Mouse (Mus musculus): ENCODE data around the gene Pgbd5.
"Not testable (repeated sequence)": the region's sequence is repeated elsewhere in the genome, so short reads cannot be mapped to it uniquely, and the experiment has no call there.

The Pgbd5 gene

DNA sequence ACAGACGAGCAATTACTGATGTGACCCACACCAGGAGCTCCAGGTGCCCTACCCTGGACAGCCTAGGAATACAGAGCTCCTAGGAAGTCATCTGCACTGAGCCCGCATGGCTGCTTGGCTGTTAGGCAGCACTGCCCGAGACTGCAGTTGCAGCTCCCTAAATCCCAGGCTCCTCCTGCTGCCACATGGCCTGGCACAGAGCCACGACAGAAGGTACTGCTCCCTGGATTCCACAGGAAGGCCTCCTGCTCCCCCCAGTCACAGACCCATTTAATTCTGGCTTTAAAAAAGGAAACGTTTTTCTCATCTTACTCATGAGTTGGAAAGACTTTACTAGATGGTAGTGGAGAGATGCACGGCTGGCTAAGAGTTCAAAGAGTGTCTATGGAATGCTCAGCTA is 10.0 kb downstream of the Pgbd5 start:
- DNase-seq = peak; percentile 81

DNA sequence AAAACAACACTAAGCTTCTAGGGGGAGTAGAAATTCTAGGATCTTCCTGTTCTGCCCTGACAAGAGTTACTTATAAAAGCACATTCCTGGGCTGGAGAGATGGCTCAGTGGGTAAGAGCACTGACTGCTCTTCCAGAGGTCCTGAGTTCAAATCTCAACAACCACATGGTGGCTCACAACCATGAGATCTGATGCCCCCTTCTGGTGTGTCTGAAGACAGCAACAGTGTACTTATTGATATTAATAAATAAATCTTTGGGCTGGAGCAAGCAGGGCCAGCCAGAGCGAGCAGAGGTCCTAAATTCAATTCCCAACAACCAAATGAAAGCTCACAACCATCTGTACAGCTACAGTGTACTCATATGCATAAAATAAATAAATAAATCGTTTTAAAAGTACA is 10.7 kb downstream of the Pgbd5 start:
- DNase-seq = not testable (repeated sequence)

DNA sequence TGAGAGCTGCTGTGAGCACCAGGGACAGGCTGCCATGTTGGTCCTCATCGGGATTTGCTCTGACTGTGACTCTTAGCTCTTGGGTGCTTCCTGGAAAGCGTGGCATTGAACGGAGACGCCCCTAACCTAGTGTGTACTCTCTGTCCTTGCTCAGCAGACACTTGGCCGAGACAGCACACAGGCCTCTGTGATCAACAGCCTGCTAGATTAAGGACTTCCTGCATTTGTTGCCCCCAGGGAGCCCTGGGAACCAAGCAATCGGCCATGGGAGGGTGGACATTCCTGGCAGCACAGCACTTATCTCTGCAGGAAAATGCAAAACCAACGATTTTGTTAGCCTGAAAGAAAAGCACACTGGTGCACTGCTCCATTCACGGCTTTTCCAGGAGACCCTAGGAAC is 18.0 kb downstream of the Pgbd5 start:
- DNase-seq = no peak

DNA sequence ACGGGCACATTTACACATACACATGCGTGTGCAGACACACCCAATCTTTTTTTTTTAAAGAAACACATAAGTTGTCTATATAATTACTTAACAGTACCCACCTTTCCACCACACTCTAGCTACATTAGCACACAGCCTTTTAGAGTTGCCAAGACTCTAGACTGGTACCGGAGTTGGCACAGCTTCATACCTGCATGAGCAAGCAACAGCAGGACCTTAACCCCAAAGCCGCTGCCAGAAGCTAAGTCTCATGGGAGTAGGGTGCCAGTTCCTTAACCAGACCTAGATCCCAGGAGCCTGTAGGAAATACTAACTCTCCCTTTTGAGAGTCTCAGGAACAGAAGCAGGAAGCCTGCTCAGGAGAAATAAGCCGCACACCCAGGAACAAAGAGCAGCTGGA is 20.5 kb downstream of the Pgbd5 start:
- no peak for DNase-seq

DNA sequence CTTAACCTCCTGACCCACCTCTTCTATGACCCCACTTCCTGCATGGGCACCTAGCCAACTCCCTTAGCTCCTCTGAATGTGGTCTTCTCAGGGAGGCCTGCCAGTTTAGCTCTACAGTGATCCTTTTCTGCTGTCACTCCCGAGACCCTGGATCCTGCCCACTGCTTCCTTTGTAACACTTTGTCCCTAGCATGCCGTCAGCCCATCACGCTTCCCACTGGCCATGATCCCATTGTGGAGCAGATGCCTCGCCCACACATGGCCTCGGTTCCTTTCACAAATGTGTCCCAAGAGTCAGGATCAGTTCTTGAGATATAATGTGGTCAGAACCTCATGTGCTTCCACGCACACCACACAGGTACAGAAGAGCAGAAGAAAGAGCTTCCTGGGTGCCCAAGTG is 21.3 kb downstream of the Pgbd5 start:
- DNase-seq = peak; percentile 66

DNA sequence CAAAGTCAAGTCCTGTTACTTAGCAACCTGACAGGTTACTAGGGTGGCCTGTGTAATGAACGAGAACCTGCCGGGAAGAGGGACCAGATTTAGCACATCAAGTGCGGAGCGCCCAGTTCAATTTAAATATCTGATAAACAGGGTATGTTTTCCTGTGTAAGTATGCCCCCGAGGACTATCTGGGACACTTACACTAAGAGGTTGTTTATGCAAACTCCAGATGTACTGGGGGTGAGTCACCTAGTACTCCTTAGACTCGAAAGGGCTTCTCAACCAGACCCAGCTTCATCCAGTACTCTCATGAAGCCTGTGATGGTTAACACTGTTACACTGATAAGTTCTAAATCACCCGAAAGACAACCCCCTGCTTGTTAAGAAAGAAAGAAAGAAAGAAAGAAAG is 22.8 kb downstream of the Pgbd5 start:
- no peak for DNase-seq

DNA sequence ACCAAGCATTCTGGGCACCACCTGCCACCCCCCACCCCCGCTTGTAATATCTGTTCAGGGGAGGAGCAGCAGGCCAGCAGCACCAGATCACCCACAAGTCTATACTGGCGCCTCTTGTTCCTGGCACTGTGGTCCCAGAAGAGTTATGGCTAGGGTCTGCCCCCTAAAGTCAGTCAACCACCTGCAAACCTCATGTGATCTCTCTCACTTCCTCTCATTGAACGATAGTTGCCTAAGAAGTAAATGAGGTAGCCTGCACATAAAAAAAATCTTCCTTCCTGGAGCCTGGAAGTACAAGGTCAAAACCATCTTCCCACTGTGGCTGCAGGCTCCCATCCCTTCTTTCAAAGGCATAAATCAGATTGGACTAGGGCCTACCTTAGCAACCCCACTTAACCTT is 23.7 kb downstream of the Pgbd5 start:
- no peak for DNase-seq

DNA sequence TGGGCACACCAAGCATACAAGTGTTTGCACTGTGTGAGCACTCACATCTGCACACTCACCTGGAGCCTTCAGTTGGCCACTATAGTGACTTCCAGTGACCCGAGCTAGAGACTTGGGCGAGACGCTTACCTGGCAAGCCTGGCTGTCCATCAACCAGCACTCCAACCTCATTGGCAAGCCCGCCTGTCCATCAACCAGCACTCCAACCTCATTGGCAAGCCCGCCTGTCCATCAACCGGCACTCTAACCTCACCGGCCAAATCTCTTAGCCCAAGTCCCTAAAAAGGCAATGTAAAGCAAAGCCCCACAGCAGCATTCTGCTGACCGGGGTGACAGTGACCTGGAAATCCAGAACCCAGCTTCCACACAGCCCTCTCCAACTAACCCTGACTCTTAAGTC is 24.5 kb downstream of the Pgbd5 start:
- peak; percentile 55 for DNase-seq

DNA sequence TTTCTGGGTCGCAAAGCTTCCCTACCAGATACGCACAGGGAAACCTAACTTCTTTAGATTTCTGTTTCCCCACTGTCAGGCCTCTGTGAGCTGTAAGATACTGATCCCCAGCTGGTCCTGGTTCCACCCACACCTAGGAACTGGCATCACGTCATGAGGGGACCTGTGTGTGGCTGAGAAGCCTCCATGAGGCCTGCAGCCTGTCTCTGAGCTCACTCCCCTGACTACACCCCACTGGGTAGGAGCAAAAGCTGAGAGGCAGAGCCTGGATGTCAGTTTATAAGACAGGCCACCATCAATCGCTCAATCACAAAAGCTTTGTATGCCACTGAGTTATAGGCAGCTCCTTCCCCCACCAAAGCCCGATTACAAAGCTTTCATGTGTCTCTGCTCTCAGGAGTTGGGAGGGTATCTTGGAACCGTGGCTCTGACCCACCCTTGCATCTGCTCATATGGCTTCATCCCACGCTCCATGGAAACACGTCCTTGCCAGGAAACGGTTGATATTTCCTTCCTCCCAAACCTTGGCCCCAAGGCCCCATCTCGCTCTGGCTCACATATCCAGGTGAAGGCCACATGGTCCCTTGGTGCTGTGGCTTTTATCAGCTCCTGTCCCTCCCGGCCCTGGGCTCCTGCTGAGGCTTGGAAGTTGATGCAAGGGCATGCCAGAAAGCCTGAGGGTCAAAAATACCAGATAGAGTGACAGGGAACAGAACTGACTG is 26.1 kb downstream of the Pgbd5 start:
- DNase-seq = peak; percentile 39

DNA sequence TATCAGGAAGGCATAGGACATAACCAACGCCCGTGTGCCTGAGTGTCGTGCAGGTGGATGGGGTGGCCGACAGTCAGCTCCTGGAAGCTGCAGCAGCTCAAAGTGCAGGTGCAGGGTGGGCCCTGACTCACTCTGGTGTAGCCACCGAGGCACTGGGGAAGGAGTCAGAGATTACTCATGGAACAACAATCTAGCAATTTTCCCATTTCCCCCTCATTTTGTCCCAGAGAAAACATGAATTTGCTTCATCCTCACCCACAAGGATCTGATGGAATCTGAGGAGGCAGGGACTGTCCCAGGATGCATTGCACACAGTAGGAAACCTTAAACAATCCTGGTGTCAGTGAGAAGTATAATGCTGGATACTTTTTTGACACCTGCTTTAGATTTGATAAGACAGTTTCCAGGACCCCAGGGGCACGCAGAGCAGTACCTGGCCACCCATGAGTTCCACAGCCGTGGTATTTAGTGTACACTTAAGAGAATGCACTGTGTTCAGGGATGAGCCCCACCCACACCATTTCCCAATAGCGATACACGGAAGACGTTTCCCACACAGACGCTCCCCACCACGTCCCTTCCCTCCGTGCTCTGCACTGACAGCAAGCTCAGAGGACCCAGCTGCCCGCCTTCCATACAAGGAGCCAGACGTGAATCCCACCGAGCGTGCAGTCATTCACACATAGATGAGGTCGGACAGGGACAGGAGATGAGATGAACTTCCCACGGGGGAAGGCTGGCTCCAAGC is 26.8 kb downstream of the Pgbd5 start:
- no peak for DNase-seq

DNA sequence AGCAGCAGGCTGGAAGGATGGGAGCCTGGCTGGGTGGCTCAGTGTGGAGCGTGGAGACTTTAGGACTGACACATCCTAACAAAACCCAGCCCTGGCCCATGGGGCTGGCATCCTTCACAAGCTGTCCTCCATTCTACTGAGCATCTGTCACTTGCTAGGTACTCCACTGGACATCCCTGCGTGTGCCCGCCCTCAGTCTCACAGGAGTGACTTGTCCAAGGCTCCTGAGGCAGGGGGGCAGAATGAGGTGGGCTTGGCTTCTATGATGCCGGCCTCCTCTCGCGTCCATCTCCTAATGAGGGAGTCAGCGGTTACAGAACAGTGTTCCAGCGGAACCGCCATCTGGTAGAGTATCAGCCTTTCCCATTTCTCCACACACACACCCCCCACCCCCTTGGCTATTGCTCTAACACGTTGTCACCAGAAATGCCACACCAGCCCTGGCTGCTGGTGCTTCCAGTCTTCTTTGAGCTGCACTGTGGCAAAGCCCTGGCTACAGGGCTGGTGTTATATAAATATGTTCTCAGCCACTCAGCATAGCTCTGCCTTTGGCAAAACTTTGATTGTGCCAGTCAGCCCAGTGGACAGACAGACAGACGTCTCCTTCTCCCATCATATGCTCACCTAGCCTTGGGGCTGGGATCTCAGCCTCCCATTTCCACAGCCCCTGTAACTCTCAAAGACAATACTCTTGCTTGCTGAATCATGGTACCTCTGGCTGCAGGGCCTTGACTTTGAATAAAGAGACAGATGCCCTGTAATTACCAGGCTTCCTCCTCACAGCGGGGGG is 34.8 kb downstream of the Pgbd5 start:
- DNase-seq = peak; percentile 47

DNA sequence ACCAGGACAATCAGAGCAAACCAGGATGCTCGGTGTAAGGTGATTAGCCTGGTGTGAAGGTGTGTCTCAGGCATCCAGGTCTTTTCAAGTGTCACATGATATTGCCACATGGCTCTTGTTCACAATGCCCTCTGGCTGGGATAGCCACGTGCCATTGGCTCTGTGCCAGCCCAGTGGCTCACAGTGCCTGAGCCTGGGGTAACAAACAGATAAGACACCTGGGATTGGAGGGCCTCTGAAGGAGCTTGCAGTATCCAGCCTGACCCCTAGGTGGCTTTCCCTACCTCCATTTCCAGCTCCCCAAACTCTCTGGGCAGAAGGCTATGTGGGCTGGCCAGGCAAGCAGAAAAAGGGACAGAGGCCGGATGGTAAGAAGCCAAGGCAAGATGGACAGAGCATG is 35.6 kb downstream of the Pgbd5 start:
- peak; percentile 81 for DNase-seq

DNA sequence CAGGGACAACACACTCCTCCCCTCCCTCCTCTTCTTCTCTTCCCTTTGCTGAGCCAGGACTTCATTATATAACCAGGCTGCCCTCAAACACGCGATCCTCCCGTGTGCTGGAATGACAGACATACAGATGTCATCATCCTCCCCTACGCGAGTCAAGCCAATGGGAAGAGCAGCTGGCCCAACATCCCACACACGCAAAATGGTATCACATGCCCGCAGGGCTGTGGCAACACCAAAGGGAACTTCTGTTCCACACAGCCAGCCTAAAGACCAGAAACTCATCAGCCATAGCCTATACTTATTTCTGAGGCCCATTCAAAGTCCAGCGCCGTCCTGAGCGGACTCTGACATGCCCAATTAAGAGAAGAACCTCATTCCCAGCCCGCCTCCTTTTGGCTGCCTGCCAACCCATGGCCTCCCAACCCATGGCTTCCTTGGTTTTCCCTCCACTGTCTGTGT is 40.0 kb downstream of the Pgbd5 start:
- peak; percentile 58 for DNase-seq

DNA sequence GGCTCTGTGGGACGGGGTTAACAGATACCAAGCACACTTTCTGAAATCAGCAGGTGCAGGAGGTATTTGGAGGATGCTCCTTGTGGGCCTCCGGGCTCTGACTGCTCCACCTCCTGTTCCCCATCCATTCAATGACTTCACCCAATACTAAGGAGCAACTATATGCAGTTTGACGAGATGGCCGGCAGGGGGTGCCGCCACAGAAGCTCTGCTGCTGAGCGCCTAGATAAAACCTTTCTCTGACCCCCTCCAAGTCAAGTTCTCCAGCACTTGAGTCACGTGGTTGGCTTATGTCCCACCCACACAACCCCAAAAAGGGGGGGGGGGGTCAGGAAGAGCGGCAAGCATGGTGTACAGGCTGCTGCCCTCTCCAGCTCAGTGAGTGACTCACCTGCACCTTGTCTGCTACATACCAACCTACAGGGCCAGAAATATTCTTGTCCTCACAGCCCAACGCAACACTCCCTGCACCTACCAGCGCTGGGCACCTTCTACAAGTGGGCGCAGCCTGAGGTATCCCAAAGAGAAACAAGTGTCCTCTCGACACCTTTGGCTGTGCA is 40.5 kb downstream of the Pgbd5 start:
- DNase-seq = peak; percentile 63

DNA sequence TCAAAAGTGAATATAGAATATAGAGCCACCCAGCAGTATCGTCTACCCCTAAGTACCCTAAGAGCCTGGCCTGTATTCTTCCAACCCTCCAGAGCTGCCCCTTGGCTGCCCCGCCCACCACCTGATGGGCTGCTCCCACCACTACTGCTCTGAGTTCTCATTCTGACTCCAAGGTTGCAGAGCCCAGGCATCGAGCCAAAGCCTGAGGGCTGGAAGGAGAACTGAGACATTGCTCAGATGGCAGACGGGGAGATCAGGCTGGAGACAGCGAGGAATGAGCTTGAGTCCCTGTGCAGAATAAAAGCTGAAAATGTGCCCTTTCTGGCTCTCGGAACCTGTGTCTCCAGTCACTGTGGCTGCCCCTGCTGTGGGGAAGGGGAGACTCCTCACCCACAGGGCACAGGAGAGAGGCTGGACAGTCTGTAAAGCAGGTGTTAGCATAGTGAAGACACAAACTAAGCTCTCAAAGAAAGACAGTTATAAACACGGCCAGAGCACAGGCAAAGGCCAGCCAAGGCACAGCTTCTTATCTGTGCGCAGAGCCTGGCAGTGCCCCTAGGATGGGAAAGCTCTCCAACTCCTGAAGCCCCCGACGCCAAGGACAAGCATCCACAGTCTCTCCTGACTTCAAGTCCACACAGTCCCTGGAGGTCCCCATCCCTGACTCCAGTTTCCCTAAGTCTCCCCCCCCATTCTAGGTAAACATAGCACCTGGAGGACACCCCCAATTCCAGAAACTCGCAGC is 42.0 kb downstream of the Pgbd5 start:
- DNase-seq = peak; percentile 75

DNA sequence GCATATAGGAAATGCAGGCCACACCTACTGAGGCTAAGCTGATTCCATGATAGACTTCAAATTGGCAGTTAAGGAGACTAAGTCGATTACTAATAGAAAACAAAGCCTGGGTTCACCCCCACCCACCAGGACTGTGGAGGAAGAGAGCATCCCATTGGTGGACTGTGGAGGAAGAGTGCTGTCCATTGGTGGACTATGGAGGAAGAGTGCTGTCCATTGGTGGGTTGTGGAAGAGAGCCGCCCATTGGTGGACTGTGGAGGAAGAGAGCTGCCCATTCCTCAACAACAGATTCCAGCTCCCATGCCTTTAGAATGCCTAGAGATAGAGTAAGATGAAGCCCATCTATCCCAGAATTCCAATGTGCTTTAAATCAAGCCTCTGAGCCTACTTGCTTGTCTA is 42.9 kb downstream of the Pgbd5 start:
- DNase-seq = no peak

DNA sequence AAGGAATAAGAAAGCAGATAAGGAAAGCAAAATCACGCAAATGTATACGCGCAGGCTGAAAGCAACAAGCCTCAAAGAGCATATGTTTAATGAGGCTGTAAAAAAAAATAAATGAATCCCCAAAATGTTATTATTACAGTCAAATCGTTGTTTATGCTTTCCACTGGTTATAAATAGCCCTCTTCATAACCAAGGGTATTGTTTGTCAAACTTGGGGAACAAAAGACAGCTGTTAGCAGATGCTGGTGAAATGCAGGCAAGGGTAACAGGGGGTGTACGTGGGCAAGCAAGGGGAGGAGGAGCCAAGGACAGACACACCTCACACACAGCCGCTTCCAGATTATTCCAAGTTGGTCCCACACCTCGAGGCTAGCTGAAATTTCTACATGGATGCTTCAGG is 44.1 kb downstream of the Pgbd5 start:
- DNase-seq = no peak

DNA sequence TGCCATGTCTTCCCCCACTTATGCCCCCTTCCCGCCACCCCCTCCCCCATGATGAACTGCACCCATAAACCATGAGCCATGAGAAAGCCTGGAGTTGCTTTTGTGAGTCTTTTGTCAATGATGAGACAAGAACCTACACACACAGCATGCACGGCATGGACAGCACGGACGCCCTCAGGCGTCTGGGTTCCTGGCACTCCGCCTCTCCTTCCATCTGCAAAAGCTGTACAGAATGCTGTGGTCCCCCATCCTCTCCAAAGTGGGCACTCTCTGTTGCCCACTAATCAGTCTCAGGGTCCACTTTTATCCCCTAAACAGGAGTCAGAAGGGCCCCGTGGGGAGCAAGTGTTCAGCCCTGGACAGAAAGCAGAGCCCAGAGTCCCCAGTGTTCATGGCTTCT is 44.5 kb downstream of the Pgbd5 start:
- no peak for DNase-seq

DNA sequence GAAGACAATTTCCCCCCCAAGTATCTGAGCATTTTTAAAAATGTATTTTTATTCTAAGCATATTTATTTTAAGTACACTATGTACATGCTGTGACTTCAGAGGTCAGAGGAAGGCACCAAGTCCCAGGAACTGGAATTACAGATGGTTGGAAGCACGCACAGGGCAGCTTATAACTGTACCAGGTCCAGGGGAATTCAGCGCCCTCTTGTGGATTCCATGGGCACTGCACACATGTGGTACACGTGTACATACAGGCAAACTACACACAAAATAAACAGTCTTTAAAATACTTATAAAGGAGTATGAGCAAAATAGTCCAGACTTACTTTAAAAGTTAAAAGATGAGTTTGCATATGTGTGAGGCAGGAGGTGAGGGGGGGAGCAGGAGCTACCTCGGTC is 45.5 kb downstream of the Pgbd5 start:
- no peak for DNase-seq

DNA sequence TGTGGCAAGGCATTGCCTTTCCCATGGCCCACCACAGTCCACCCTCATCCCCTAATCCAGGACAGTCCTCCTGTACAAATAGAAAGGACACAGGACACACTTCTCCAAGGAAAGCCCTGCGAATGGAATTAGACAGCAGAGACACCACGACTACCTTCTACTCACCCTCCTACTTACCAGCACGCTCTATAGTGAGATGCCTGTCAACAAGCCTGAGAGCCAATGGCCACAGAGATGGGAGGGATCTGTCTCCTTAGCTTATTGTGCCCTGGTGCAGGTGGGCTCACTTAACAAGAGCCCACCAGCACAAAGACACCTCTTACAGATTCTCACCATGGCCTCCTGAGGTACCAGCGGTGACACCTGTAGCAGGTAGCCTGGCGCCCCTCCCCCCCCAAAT is 46.4 kb downstream of the Pgbd5 start:
- no peak for DNase-seq

DNA sequence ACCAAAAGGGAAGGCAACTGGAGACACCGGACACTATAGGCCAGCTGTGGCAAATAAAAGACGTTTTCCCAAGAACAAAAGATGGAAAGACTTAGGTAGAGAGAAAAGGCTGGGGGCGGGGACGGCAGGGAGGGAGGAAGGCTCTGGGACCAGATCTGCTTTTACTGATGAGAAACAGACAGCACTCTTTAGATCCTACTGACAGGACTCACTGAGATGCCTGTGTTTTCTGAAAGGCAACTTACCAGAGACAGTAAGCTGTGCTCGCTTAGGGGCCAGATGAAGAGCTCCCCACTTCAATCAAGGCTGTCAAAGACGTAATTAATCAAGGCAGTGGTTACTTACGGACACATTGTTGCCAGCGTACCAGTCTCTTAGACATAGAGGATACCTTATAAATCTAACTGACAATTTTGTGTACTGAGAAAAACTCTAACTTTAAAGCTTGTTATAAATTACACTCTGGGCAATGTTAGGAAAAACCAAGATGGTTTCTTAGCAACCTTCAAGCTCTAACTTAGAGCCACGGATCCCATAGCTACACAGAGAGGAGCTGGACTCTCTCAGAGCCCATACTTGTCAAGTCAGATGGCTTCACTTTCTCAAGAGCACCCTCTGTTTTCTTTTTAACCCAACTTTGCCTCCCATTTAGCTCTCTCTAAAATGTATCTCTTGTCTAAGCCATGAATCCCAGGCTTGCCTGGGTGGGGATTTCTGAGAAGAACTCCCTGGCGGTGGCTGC is 47.0 kb downstream of the Pgbd5 start:
- no peak for DNase-seq

DNA sequence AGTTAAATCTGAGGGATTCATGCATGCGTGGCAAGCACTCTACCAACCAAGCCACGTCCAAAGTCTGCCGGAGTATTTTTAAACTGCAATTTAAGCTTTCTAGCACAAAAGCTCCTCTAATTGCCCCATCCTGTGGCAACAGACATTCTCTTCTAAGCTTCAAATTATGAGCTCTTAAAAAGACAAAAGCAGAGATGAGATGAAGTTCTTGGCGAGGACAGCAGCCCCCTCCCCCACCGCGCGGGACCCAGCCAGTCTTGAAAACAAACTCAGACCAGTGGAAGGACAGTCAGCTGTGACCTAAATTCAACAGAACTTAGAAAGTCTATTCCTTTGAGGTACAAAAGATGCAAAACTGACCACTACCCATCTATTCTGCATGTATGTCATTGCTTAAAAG is 48.3 kb downstream of the Pgbd5 start:
- no peak for DNase-seq
